Mouse (Mus musculus): ENCODE data around the gene Phrf1. TPM values are rescaled to one million over a fixed set of nuclear protein-coding genes. Genes with fewer than 3 reads are reported as not detected.

Gene Phrf1
- polyA plus RNA-seq, 1 experiment from 2014 or later = 44.4 TPM

- no peaks in the 10 kb centered on the region for H3K79me2 ChIP-seq (ENCODE audit: inconsistent target)
- no peak overlapping the region for H3K4me3 ChIP-seq (ENCODE audit: inconsistent target)
- no peak overlapping the region for H3K27ac ChIP-seq
- 92% methylated on average over 11 of the region's 11 CpGs for WGBS (ENCODE audit: missing documents)
- no peaks in the 10 kb centered on the region for H3K36me3 ChIP-seq (ENCODE audit: inconsistent target)
Observed at GRCm38 (mm10) chr7:141277701-141278678, 49.4 kb downstream of the Phrf1 start.

GRCm38 (mm10) chr7:141278766-141279590 lies 50.4 kb downstream of the Phrf1 start, which contains the start of gene Sct:
Gene Sct, minus strand, starts transcription at chr7:141279133.
- H3K79me2 ChIP-seq (ENCODE audit: inconsistent target) = no peaks in the 10 kb centered on the region
- no peaks in the 10 kb centered on the region for H3K36me3 ChIP-seq (ENCODE audit: inconsistent target)
- no peak within 1 kb of the TSS for H3K4me3 ChIP-seq (ENCODE audit: inconsistent target)
- 17% methylated on average over 43 of the region's 46 CpGs for WGBS (ENCODE audit: missing documents)
- H3K27ac ChIP-seq = no peak within 1 kb of the TSS

- H3K79me2 ChIP-seq (ENCODE audit: inconsistent target) = no peaks in the 10 kb centered on the region
- no peaks in the 10 kb centered on the region for H3K36me3 ChIP-seq (ENCODE audit: inconsistent target)
- H3K4me3 ChIP-seq (ENCODE audit: inconsistent target) = no peak overlapping the region
- WGBS (ENCODE audit: missing documents) = 98% methylated on average over 6 of the region's 6 CpGs
- no peak overlapping the region for H3K27ac ChIP-seq
Observed at GRCm38 (mm10) chr7:141281442-141281841, 52.9 kb downstream of the Phrf1 start.

- WGBS (ENCODE audit: missing documents) = 90% methylated on average over 4 of the region's 4 CpGs
- Histone ChIP-seq H3K79me2 (ENCODE audit: inconsistent target) (no peaks in the 10 kb centered on the region), H3K4me3 (ENCODE audit: inconsistent target) (no peak overlapping the region), H3K36me3 (ENCODE audit: inconsistent target) (no peaks in the 10 kb centered on the region), H3K27ac (no peak overlapping the region)
Observed at GRCm38 (mm10) chr7:141282756-141283155, 54.2 kb downstream of the Phrf1 start.

GRCm38 (mm10) chr7:141288042-141288441 lies 59.5 kb downstream of the Phrf1 start:
- no peak overlapping the region for H3K27ac ChIP-seq
- H3K4me3 ChIP-seq (ENCODE audit: inconsistent target) = no peak overlapping the region
- H3K36me3 ChIP-seq (ENCODE audit: inconsistent target) = no peaks in the 10 kb centered on the region
- no peaks in the 10 kb centered on the region for H3K79me2 ChIP-seq (ENCODE audit: inconsistent target)
- 92% methylated on average over 3 of the region's 3 CpGs for WGBS (ENCODE audit: missing documents)

GRCm38 (mm10) chr7:141291921-141292582 lies 63.5 kb downstream of the Phrf1 start, which contains the start of gene Drd4:
Gene Drd4, plus strand, starts transcription at chr7:141292006.
- WGBS (ENCODE audit: missing documents) = 6% methylated on average over 42 of the region's 46 CpGs
- Histone ChIP-seq H3K4me3 (ENCODE audit: inconsistent target) (no peak within 1 kb of the TSS), H3K36me3 (ENCODE audit: inconsistent target) (0 out of 2 replicates have a peak, but pooled peaks cover under 1% of the 10 kb centered on the region)

GRCm38 (mm10) chr7:141292583-141293388 lies 64.2 kb downstream of the Phrf1 start:
- Histone ChIP-seq H3K36me3 (ENCODE audit: inconsistent target) (0 out of 2 replicates have a peak, but pooled peaks cover 4% of the 10 kb centered on the region), H3K4me3 (ENCODE audit: inconsistent target) (no peak overlapping the region), H3K27ac (no peak overlapping the region), H3K79me2 (ENCODE audit: inconsistent target) (no peaks in the 10 kb centered on the region)
- 66% methylated on average over 15 of the region's 15 CpGs for WGBS (ENCODE audit: missing documents)

More at GRCm38 (mm10) chr7:141291921-141292582, 63.5 kb downstream of the Phrf1 start, which contains the start of gene Drd4:
- Histone ChIP-seq H3K27ac (no peak within 1 kb of the TSS), H3K79me2 (ENCODE audit: inconsistent target) (no peaks in the 10 kb centered on the region)

GRCm38 (mm10) chr7:141293852-141294471 lies 65.4 kb downstream of the Phrf1 start:
- WGBS (ENCODE audit: missing documents) = 2% methylated on average over 51 of the region's 53 CpGs
- no peak overlapping the region for H3K4me3 ChIP-seq (ENCODE audit: inconsistent target)
- no peak overlapping the region for H3K27ac ChIP-seq

GRCm38 (mm10) chr7:141294479-141294878 lies 65.9 kb downstream of the Phrf1 start:
- H3K36me3 ChIP-seq (ENCODE audit: inconsistent target) = 0 out of 2 replicates have a peak, but pooled peaks cover 4% of the 10 kb centered on the region
- no peak overlapping the region for H3K27ac ChIP-seq
- no peaks in the 10 kb centered on the region for H3K79me2 ChIP-seq (ENCODE audit: inconsistent target)
- no peak overlapping the region for H3K4me3 ChIP-seq (ENCODE audit: inconsistent target)
- WGBS (ENCODE audit: missing documents) = 16% methylated on average over 20 of the region's 22 CpGs

More at GRCm38 (mm10) chr7:141293852-141294471, 65.4 kb downstream of the Phrf1 start:
- Histone ChIP-seq H3K36me3 (ENCODE audit: inconsistent target) (0 out of 2 replicates have a peak, but pooled peaks cover 4% of the 10 kb centered on the region), H3K79me2 (ENCODE audit: inconsistent target) (no peaks in the 10 kb centered on the region)

GRCm38 (mm10) chr7:141297926-141298650 lies 69.5 kb downstream of the Phrf1 start:
- no peak overlapping the region for H3K27ac ChIP-seq
- H3K4me3 ChIP-seq (ENCODE audit: inconsistent target) = no peak overlapping the region
- peaks cover 31% of the 10 kb centered on the region; the same call in 1 of the 2 replicates for H3K36me3 ChIP-seq (ENCODE audit: inconsistent target)
- 97% methylated on average over 3 of the region's 3 CpGs for WGBS (ENCODE audit: missing documents)
- H3K79me2 ChIP-seq (ENCODE audit: inconsistent target) = no peaks in the 10 kb centered on the region

GRCm38 (mm10) chr7:141299175-141299574 lies 70.6 kb downstream of the Phrf1 start:
- Histone ChIP-seq H3K36me3 (ENCODE audit: inconsistent target) (peaks cover 36% of the 10 kb centered on the region; the same call in 1 of the 2 replicates), H3K27ac (no peak overlapping the region), H3K4me3 (ENCODE audit: inconsistent target) (no peak overlapping the region), H3K79me2 (ENCODE audit: inconsistent target) (no peaks in the 10 kb centered on the region)
- WGBS (ENCODE audit: missing documents) = 97% methylated on average over 8 of the region's 8 CpGs

GRCm38 (mm10) chr7:141301386-141301785 lies 72.8 kb downstream of the Phrf1 start:
- Histone ChIP-seq H3K27ac (no peak overlapping the region), H3K4me3 (ENCODE audit: inconsistent target) (no peak overlapping the region), H3K36me3 (ENCODE audit: inconsistent target) (peaks cover 58% of the 10 kb centered on the region; the same call in 1 of the 2 replicates), H3K79me2 (ENCODE audit: inconsistent target) (no peaks in the 10 kb centered on the region)
- 97% methylated on average over 9 of the region's 9 CpGs for WGBS (ENCODE audit: missing documents)
